Mouse (Mus musculus) natural killer cell, adult 2 months (primary cell): ENCODE results near the gene Chrm3.

Source experiments
- DNase-seq, 2 experiments: peaks; one replicate each; pipeline ENCODE4 v3.0.0; 2022; ENCODE audit warnings: low spot score in 2 of 2

Gene Chrm3

GRCm38 (mm10) chr13:9993571-9993970 lies 367.1 kb downstream of the Chrm3 start:
- no peak for DNase-seq

GRCm38 (mm10) chr13:9992640-9993039 lies 368.0 kb downstream of the Chrm3 start:
- no peak for DNase-seq

- DNase-seq: no peak
Measured at GRCm38 (mm10) chr13:9985648-9986047, 375.0 kb downstream of the Chrm3 start.

- no peak for DNase-seq
Measured at GRCm38 (mm10) chr13:9983293-9983692, 377.4 kb downstream of the Chrm3 start.

GRCm38 (mm10) chr13:9977699-9978098 lies 382.9 kb downstream of the Chrm3 start:
- DNase-seq: no peak

GRCm38 (mm10) chr13:9973742-9974321 lies 386.8 kb downstream of the Chrm3 start:
- no peak for DNase-seq

- DNase-seq: no peak
Measured at GRCm38 (mm10) chr13:9971845-9972244, 388.8 kb downstream of the Chrm3 start.

GRCm38 (mm10) chr13:9952619-9953018 lies 408.0 kb downstream of the Chrm3 start:
- no peak for DNase-seq

- no peak for DNase-seq
Measured at GRCm38 (mm10) chr13:9951376-9951775, 409.3 kb downstream of the Chrm3 start.

- DNase-seq: no peak
Measured at GRCm38 (mm10) chr13:9949091-9949490, 411.6 kb downstream of the Chrm3 start.

GRCm38 (mm10) chr13:9940186-9940585 lies 420.5 kb downstream of the Chrm3 start:
- no peak for DNase-seq

GRCm38 (mm10) chr13:9938798-9939485 lies 421.7 kb downstream of the Chrm3 start:
- DNase-seq: no peak

- no peak for DNase-seq
Measured at GRCm38 (mm10) chr13:9932714-9933113, 427.9 kb downstream of the Chrm3 start.

- DNase-seq: no peak
Measured at GRCm38 (mm10) chr13:9930606-9931005, 430.0 kb downstream of the Chrm3 start.

- DNase-seq: no peak
Measured at GRCm38 (mm10) chr13:9929978-9930377, 430.7 kb downstream of the Chrm3 start.

GRCm38 (mm10) chr13:9921150-9921549 lies 439.5 kb downstream of the Chrm3 start:
- no peak for DNase-seq

- DNase-seq: no peak
Measured at GRCm38 (mm10) chr13:9912697-9913096, 447.9 kb downstream of the Chrm3 start.

GRCm38 (mm10) chr13:9908707-9909106 lies 451.9 kb downstream of the Chrm3 start:
- DNase-seq: no peak

- no peak for DNase-seq
Measured at GRCm38 (mm10) chr13:9907202-9907601, 453.4 kb downstream of the Chrm3 start.

- no peak for DNase-seq
Measured at GRCm38 (mm10) chr13:9904455-9904854, 456.2 kb downstream of the Chrm3 start.

- DNase-seq: no peak
Measured at GRCm38 (mm10) chr13:9900653-9901385, 459.8 kb downstream of the Chrm3 start.

- no peak for DNase-seq
Measured at GRCm38 (mm10) chr13:9898664-9899369, 461.8 kb downstream of the Chrm3 start.
